Mouse (Mus musculus): ENCODE measurements around the gene Yipf3. TPM values are rescaled to one million over a fixed set of nuclear protein-coding genes. Genes with fewer than 3 reads are reported as not detected.

The Yipf3 gene
- total and polyA plus RNA-seq, 3 experiments = 15.8 to 52.6 (median 32.5) TPM

- Histone ChIP-seq H3K27me3 (replicated peaks) (no peaks in the 10 kb centered on the region), H3K27ac (ENCODE audit: insufficient read depth, low read depth) (no peak overlapping the region), H3K36me3 (replicated peaks in 1 of 2; ENCODE audit: control insufficient read depth in 1 of 2, insufficient read depth in 1 of 2, low read length in 1 of 2) (peaks cover 88 to 92% of the 10 kb centered on the region in 2 experiments), H3K4me3 (replicated peaks in 1 of 3; ENCODE audit: low read depth in 2 of 3, low read length in 2 of 3, poor library complexity in 1 of 3) (no peak overlapping the region), H3K9ac (ENCODE audit: insufficient read depth, low read depth) (no peak overlapping the region), H3K9me3 (replicated peaks; ENCODE audit: low read length) (no peaks in the 10 kb centered on the region), H3K4me1 (ENCODE audit: control insufficient read depth in 1 of 2, insufficient read depth in 2 of 2) (no peaks in the 10 kb centered on the region), H3K4me2 (ENCODE audit: insufficient read depth, low read depth, poor library complexity, severe bottlenecking) (no peak overlapping the region), H3K79me2 (replicated peaks; ENCODE audit: control insufficient read depth, extremely low read depth, insufficient read depth, poor library complexity, severe bottlenecking) (peaks cover 6% of the 10 kb centered on the region; the same call in 1 of the 2 replicates)
- dilution Hi-C loops (cut with MboI; ENCODE audit: extremely low pct_ligation_motif_present, extremely low pct_unique_long_range_greater_than_20kb, low sequenced_read_pairs) (no loop called here), in situ Hi-C loops (cut with MboI; ENCODE audit: low pct_ligation_motif_present, low pct_unique_long_range_greater_than_20kb, low sequenced_read_pairs) (loop anchor here (25.0 kb wide), 1 partner anchor 760 kb away; no protein-coding TSS in a partner anchor)
- DNase-seq (ENCODE audit: extremely low read depth) = no peak
- no peak for TF ChIP-seq UBTF (IDR thresholded peaks at IDR 0.05; ENCODE audit: low read depth, low read length)
- TF ChIP-seq E2F4 (IDR thresholded peaks at IDR 0.05; ENCODE audit: insufficient replicate concordance, low read depth, low read length) = no peak
- TF ChIP-seq IRF4 (IDR thresholded peaks at IDR 0.05; ENCODE audit: low read depth, low read length) = no peak
- no peak for TF ChIP-seq POLR2A (IDR thresholded peaks at IDR 0.05; ENCODE audit: low read depth, low read length)
These were observed 20.3 kb upstream of the Yipf3 start for GRCm38 (mm10) chr17:46227576-46227975.

GRCm38 (mm10) chr17:46236067-46236466, 11.8 kb upstream of the Yipf3 start:
- Histone ChIP-seq H3K79me2 (replicated peaks; ENCODE audit: control insufficient read depth, extremely low read depth, insufficient read depth, poor library complexity, severe bottlenecking) (peaks cover 3% of the 10 kb centered on the region; the same call in 1 of the 2 replicates), H3K27ac (ENCODE audit: insufficient read depth, low read depth) (no peak overlapping the region), H3K27me3 (replicated peaks) (no peaks in the 10 kb centered on the region), H3K36me3 (replicated peaks in 1 of 2; ENCODE audit: control insufficient read depth in 1 of 2, insufficient read depth in 1 of 2, low read length in 1 of 2) (peaks cover 84 to 85% of the 10 kb centered on the region in 2 experiments), H3K4me3 (replicated peaks in 1 of 3; ENCODE audit: low read depth in 2 of 3, low read length in 2 of 3, poor library complexity in 1 of 3) (no peak overlapping the region), H3K4me2 (ENCODE audit: insufficient read depth, low read depth, poor library complexity, severe bottlenecking) (no peak overlapping the region), H3K9me3 (replicated peaks; ENCODE audit: low read length) (no peaks in the 10 kb centered on the region), H3K4me1 (ENCODE audit: control insufficient read depth in 1 of 2, insufficient read depth in 2 of 2) (no peaks in the 10 kb centered on the region), H3K9ac (ENCODE audit: insufficient read depth, low read depth) (no peak overlapping the region)
- DNase-seq (ENCODE audit: extremely low read depth) = no peak
- TF ChIP-seq ZC3H11A (IDR thresholded peaks at IDR 0.05; ENCODE audit: low read depth, low read length) (no peak), USF1 (IDR thresholded peaks at IDR 0.05; ENCODE audit: low read depth, low read length) (no peak), ZNF384 (IDR thresholded peaks at IDR 0.05; ENCODE audit: low read depth, low read length) (no peak), BHLHE40 (IDR thresholded peaks at IDR 0.05; ENCODE audit: low read depth, low read length) (no peak), CHD1 (IDR thresholded peaks at IDR 0.05; ENCODE audit: low read depth, low read length) (no peak), MXI1 (IDR thresholded peaks at IDR 0.05; ENCODE audit: low read depth, low read length) (no peak), ELF1 (IDR thresholded peaks at IDR 0.05; ENCODE audit: low read depth, low read length) (no peak), MAFK (IDR thresholded peaks at IDR 0.05; ENCODE audit: insufficient replicate concordance, low read length) (no peak), POLR2A (IDR thresholded peaks at IDR 0.05; ENCODE audit: low read depth, low read length) (no peak), NRF1 (IDR thresholded peaks at IDR 0.05; ENCODE audit: low read depth, low read length) (no peak), KAT2A (IDR thresholded peaks at IDR 0.05; ENCODE audit: insufficient replicate concordance, low read length) (no peak), JUN (IDR thresholded peaks at IDR 0.05; ENCODE audit: insufficient read depth, low read depth, low read length) (no peak), UBTF (IDR thresholded peaks at IDR 0.05; ENCODE audit: low read depth, low read length) (no peak), ETS1 (conservative IDR thresholded peaks at IDR 0.05; ENCODE audit: low read depth, low read length) (no peak), PAX5 (IDR thresholded peaks at IDR 0.05; ENCODE audit: low read length) (no peak), RAD21 (IDR thresholded peaks at IDR 0.05; ENCODE audit: low read depth, low read length) (no peak), JUND (conservative IDR thresholded peaks at IDR 0.05; ENCODE audit: low read depth, low read length) (no peak), ZKSCAN1 (IDR thresholded peaks at IDR 0.05; ENCODE audit: borderline replicate concordance, low read depth, low read length) (no peak), MYC (IDR thresholded peaks at IDR 0.05; ENCODE audit: low read depth, low read length) (no peak)
- dilution Hi-C loops (cut with MboI; ENCODE audit: extremely low pct_ligation_motif_present, extremely low pct_unique_long_range_greater_than_20kb, low sequenced_read_pairs) = no loop called here
- in situ Hi-C loops (cut with MboI; ENCODE audit: low pct_ligation_motif_present, low pct_unique_long_range_greater_than_20kb, low sequenced_read_pairs) = loop anchor here (5.0 to 25.0 kb wide), 2 partner anchors 34 to 751 kb away; partner anchors contain the start of genes Polh and Xpo5
